In genomic region chr12:51402060-51402698, GRCm38 (mm10) we compare ENCODE assay signal across 8 mouse cellular contexts. TPM values are rescaled to one million over a fixed set of nuclear protein-coding genes. Genes with fewer than 3 reads are reported as not detected.
DNase-seq lines count a peak whose midpoint lies in the region; ATAC-seq and TF ChIP-seq lines count a peak whose summit lies in the region.

No protein-coding gene starts in this region.

- TF ChIP-seq CTCF in gastrocnemius, adult 2 months (IDR thresholded peaks at IDR 0.05) = peak; percentile 52

- no peaks in the 10 kb centered on the region for H3K9me3 ChIP-seq in neural tube, embryonic 15.5 days (replicated peaks)

- H3K4me1 ChIP-seq in neural tube, embryonic 15.5 days = no peaks in the 10 kb centered on the region

- no peak overlapping the region for H3K4me2 ChIP-seq in neural tube, embryonic 15.5 days

- H3K27ac ChIP-seq in gastrocnemius, adult 2 months = no peak overlapping the region
- H3K27ac ChIP-seq in neural tube, embryonic 15.5 days (replicated peaks) = no peak overlapping the region

- H3K36me3 ChIP-seq in neural tube, embryonic 15.5 days = peaks cover 39% of the 10 kb centered on the region

- no peaks in the 10 kb centered on the region for H3K27me3 ChIP-seq in neural tube, embryonic 15.5 days (replicated peaks)

- 65% methylated on average over 5 of the region's 5 CpGs for WGBS in neural tube, embryonic 15.5 days

- no peak for ATAC-seq in neural tube, embryonic 15.5 days (ENCODE audit: low FRiP score)
- no peak for ATAC-seq in erythroblast, adult 5-6 weeks (replicated peaks; ENCODE audit: low FRiP score, poor library complexity, severe bottlenecking)

- no peak overlapping the region for H3K9ac ChIP-seq in neural tube, embryonic 15.5 days (replicated peaks)

- no peak overlapping the region for H3K4me3 ChIP-seq in gastrocnemius, adult 2 months
- no peak overlapping the region for H3K4me3 ChIP-seq in neural tube, embryonic 15.5 days (replicated peaks)

- intact Hi-C loops in gastrocnemius, adult 2 months (cut with DNase I) = no loop called here
- intact Hi-C loops in gastrocnemius, postnatal 36 days (cut with DNase I) = loop anchor here (10.0 kb wide), 1 partner anchor 343 kb away; no protein-coding TSS in a partner anchor
- intact Hi-C loops in left cerebral cortex, postnatal 4 days (cut with DNase I) = loop anchor here (5.0 kb wide), 1 partner anchor 210 kb away; no protein-coding TSS in a partner anchor

- DNase-seq in gastrocnemius, adult 2 months = no peak
- DNase-seq in gastrocnemius, postnatal 36 days = no peak
- peak; percentile 17 for DNase-seq in neural tube, embryonic 10.5 days (ENCODE audit: extremely low spot score, low spot score)
- DNase-seq in embryo, embryonic 11 days = peak; percentile 66
- DNase-seq in left cerebral cortex, postnatal 4 days = peak; percentile 5
- DNase-seq in natural killer cell, adult 2 months (ENCODE audit: low spot score in 2 of 2) = no peak

RNA-seq across cellular contexts. Expression of gene Scfd1, which starts 24.9 kb away (rescaled TPM):
- 10 to 100 TPM; 18.0 to 20.6 TPM for total RNA-seq in gastrocnemius, adult 2 months (2021)
- 10 to 100 TPM; 14.4 to 17.8 TPM for total RNA-seq in gastrocnemius, postnatal 36 days (2021)
- polyA plus RNA-seq in neural tube, embryonic 15.5 days (2015; fragmentation: Nextera tagmentation; extraction: Ambion mirVana) = 75.1 and 76.0 TPM in 2 replicates
- total RNA-seq in left cerebral cortex, postnatal 4 days (2021) = 10 to 100 TPM; 45.4 to 46.9 TPM
- 43.5 and 74.9 TPM in 2 replicates for total RNA-seq in erythroblast, adult 5-6 weeks (2015; ENCODE audit: low replicate concordance)
- total RNA-seq in erythroblast, adult 5-6 weeks (2017; ENCODE audit: low replicate concordance) = 81.4 and 89.0 TPM in 2 replicates

RNA-seq across cellular contexts. Expression of gene G2e3, which starts 54.3 kb away (rescaled TPM):
- 1 to 10 TPM; 1.6 to 2.1 TPM for total RNA-seq in gastrocnemius, adult 2 months (2021)
- 1 to 10 TPM; 1.8 to 1.9 TPM for total RNA-seq in gastrocnemius, postnatal 36 days (2021)
- polyA plus RNA-seq in neural tube, embryonic 15.5 days (2015; fragmentation: Nextera tagmentation; extraction: Ambion mirVana) = 13.3 and 13.4 TPM in 2 replicates
- total RNA-seq in left cerebral cortex, postnatal 4 days (2021) = 10 to 100 TPM; 23.1 to 23.9 TPM
- total RNA-seq in erythroblast, adult 5-6 weeks (2015; ENCODE audit: low replicate concordance) = 29.9 and 61.9 TPM in 2 replicates
- 46.4 and 54.9 TPM in 2 replicates for total RNA-seq in erythroblast, adult 5-6 weeks (2017; ENCODE audit: low replicate concordance)

Comparison
In these comparisons a context has a peak if more than half of its experiments do, and no peak if none do; other contexts are left out.
1. DNase-seq: peak in neural tube, embryonic 10.5 days (single experiment), embryo, embryonic 11 days (single experiment) and left cerebral cortex, postnatal 4 days (single experiment); none in gastrocnemius, adult 2 months (single experiment), gastrocnemius, postnatal 36 days (0 of 2) and natural killer cell, adult 2 months (0 of 2).
2. RNA of gene G2e3, which starts 54.3 kb away (total RNA-seq): 29.9 to 61.9 TPM in erythroblast, adult 5-6 weeks and 23.1 to 23.9 TPM in left cerebral cortex, postnatal 4 days; 1.6 to 2.1 TPM in gastrocnemius, adult 2 months and 1.8 to 1.9 TPM in gastrocnemius, postnatal 36 days; every median in the first group is over 4 times any median in the second.